ENCODE assay signal across 14 mouse cellular contexts in genomic region chr3:52651862-52652475, GRCm38 (mm10).
A peak's percentile ranks its signal among the peaks of the same experiment; 100 is the strongest.
DNase-seq lines count a peak whose midpoint lies in the region; ATAC-seq and TF ChIP-seq lines count a peak whose summit lies in the region.
"Had no signal": no experiment of that assay in that cellular context is flagged by ENCODE, and none has a peak within 500 bp of the region (broad histone marks: within the 10 kb centered on the region; RNA-seq: fewer than 3 reads in every experiment).

No protein-coding gene starts in this region.

- no peaks in the 10 kb centered on the region for H3K27me3 ChIP-seq in forebrain, postnatal 0 days (ENCODE audit: insufficient read depth, low read length)
- H3K27me3 ChIP-seq: Patski had no signal

- H3K27ac ChIP-seq in layer of hippocampus, adult 2 months = peak overlapping the region; percentile 36; the same call in 1 of the 2 replicates
- H3K27ac ChIP-seq in forebrain, postnatal 0 days (ENCODE audit: low read depth, low read length) = no peak overlapping the region
- H3K27ac ChIP-seq: midbrain, embryonic 12.5 days had no signal

- H3K4me2 ChIP-seq in forebrain, postnatal 0 days (ENCODE audit: low read depth) = no peak overlapping the region
- H3K4me2 ChIP-seq: midbrain, embryonic 12.5 days had no signal

- no peak for DNase-seq in layer of hippocampus, adult 2 months (ENCODE audit: low spot score in 2 of 2)
- no peak for DNase-seq in layer of hippocampus, postnatal 25 days (ENCODE audit: extremely low spot score in 1 of 2, low spot score in 1 of 2)
- peak; percentile 35 for DNase-seq in adipocyte (ENCODE audit: low spot score)
- DNase-seq in induced T-regulatory cell, adult 2 months (ENCODE audit: low read depth) = peak; percentile 55
- DNase-seq in forebrain, postnatal 0 days = no peak
- no peak for DNase-seq in T-cell, adult 2 months (ENCODE audit: low spot score)
- DNase-seq in layer of hippocampus, adult 11-12 months (ENCODE audit: low spot score) = no peak
- DNase-seq: cerebellum, adult 8-10 months; kidney, adult 11 months; kidney, postnatal 25 days; lung, postnatal 36 days had no signal

- H3K9ac ChIP-seq in forebrain, postnatal 0 days = no peak overlapping the region
- H3K9ac ChIP-seq: midbrain, embryonic 12.5 days had no signal

- TF ChIP-seq CTCF in layer of hippocampus, adult 2 months (conservative IDR thresholded peaks at IDR 0.05) = no peak
- no peak for TF ChIP-seq CTCF in forebrain, postnatal 0 days (IDR thresholded peaks at IDR 0.05; ENCODE audit: low read depth)

- 78% methylated on average over 7 of the region's 7 CpGs for WGBS in forebrain, postnatal 0 days

- no peaks in the 10 kb centered on the region for H3K4me1 ChIP-seq in forebrain, postnatal 0 days (ENCODE audit: insufficient read depth)
- H3K4me1 ChIP-seq: midbrain, embryonic 12.5 days had no signal

- ATAC-seq in forebrain, postnatal 0 days = no peak
- ATAC-seq: Patski had no signal

- no peaks in the 10 kb centered on the region for H3K36me3 ChIP-seq in forebrain, postnatal 0 days (ENCODE audit: insufficient read depth)
- H3K36me3 ChIP-seq: midbrain, embryonic 12.5 days had no signal

- no peak overlapping the region for H3K4me3 ChIP-seq in layer of hippocampus, adult 2 months
- H3K4me3 ChIP-seq in forebrain, postnatal 0 days (ENCODE audit: low read depth, low read length) = no peak overlapping the region
- H3K4me3 ChIP-seq: erythroblast, embryonic 14.5 days; midbrain, embryonic 12.5 days had no signal

- H3K9me3 ChIP-seq in forebrain, postnatal 0 days (ENCODE audit: low read length) = 0 out of 2 replicates have a peak, but pooled peaks cover 6% of the 10 kb centered on the region

Comparison
In these comparisons a context has a peak if more than half of its experiments do, and no peak if none do; other contexts are left out.
1. DNase-seq: peak in adipocyte (single experiment) and induced T-regulatory cell, adult 2 months (single experiment); none in layer of hippocampus, adult 2 months (0 of 2), layer of hippocampus, postnatal 25 days (0 of 2), forebrain, postnatal 0 days (single experiment), T-cell, adult 2 months (single experiment) and layer of hippocampus, adult 11-12 months (single experiment).